Mouse (Mus musculus): ENCODE results near the gene Rdh12. TPM values are rescaled to one million over a fixed set of nuclear protein-coding genes. Genes with fewer than 3 reads are reported as not detected.

Rdh12 gene
- polyA plus RNA-seq, 1 experiment = 5.8 TPM

- peaks cover 40% of the 10 kb centered on the region for H3K36me3 ChIP-seq (ENCODE audit: control insufficient read depth, insufficient read depth, low read length)
- H3K4me3 ChIP-seq (ENCODE audit: control insufficient read depth, insufficient read depth, low read length) = no peak overlapping the region
- TF ChIP-seq POLR2A (IDR thresholded peaks at IDR 0.05; ENCODE audit: control insufficient read depth, extremely low read depth, insufficient read depth, low read length, poor library complexity) (no peak), CTCF (IDR thresholded peaks at IDR 0.05; ENCODE audit: borderline replicate concordance, control insufficient read depth, extremely low read depth, insufficient read depth, low read length, poor library complexity) (no peak)
- WGBS = 95% methylated on average over 6 of the region's 6 CpGs
- no peak for DNase-seq
- no peaks in the 10 kb centered on the region for H3K27me3 ChIP-seq (ENCODE audit: control insufficient read depth, insufficient read depth, low read length)
- H3K27ac ChIP-seq (ENCODE audit: control insufficient read depth, insufficient read depth, low read length) = no peak overlapping the region
- H3K4me1 ChIP-seq (replicated peaks; ENCODE audit: control insufficient read depth, insufficient read depth, low read length) = no peaks in the 10 kb centered on the region
Observed at GRCm38 (mm10) chr12:79242921-79243320, 34.2 kb downstream of the Rdh12 start.

GRCm38 (mm10) chr12:79248110-79248509, 39.4 kb downstream of the Rdh12 start:
- H3K27me3 ChIP-seq (ENCODE audit: control insufficient read depth, insufficient read depth, low read length) = no peaks in the 10 kb centered on the region
- WGBS = 90% methylated on average over 3 of the region's 3 CpGs
- H3K36me3 ChIP-seq (ENCODE audit: control insufficient read depth, insufficient read depth, low read length) = peaks cover 36% of the 10 kb centered on the region
- TF ChIP-seq POLR2A (IDR thresholded peaks at IDR 0.05; ENCODE audit: control insufficient read depth, extremely low read depth, insufficient read depth, low read length, poor library complexity) (no peak), CTCF (IDR thresholded peaks at IDR 0.05; ENCODE audit: borderline replicate concordance, control insufficient read depth, extremely low read depth, insufficient read depth, low read length, poor library complexity) (no peak)
- no peaks in the 10 kb centered on the region for H3K4me1 ChIP-seq (replicated peaks; ENCODE audit: control insufficient read depth, insufficient read depth, low read length)
- DNase-seq = no peak
- H3K4me3 ChIP-seq (ENCODE audit: control insufficient read depth, insufficient read depth, low read length) = no peak overlapping the region
- no peak overlapping the region for H3K27ac ChIP-seq (ENCODE audit: control insufficient read depth, insufficient read depth, low read length)

DNA sequence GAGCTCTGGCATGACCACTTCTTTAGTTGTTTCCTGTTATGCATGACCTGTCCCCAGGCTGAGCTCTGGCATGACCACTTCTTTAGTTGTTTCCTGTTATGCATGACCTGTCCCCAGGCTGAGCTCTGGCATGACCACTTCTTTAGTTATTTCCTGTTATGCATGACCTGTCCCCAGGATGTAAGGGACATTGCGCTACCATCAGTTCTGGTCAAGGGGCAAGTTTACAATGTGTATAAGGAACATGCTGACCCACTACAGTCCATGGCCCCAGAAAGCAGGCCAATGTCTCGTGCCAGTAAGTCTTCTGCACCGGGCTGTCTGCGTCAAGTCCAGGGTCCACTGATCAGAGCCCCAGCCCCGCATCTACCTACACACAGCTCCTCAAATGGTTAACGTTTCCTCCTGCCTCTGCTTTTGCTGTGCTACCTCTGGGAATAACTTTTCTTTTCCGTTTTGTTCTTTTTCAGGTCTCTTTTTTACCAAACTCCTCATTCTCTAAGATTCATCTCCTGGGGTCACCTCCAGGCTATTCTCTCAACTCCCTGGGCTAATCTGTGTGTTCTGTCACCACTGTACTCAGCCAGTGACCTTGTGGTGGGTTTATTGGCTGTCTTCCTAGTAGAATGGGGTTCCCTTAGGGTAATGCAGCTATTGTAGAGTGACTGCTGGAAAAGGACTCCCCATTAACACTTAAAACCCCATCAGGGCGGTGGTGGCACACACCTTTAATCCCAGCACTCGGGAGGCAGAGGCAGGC, 44.8 kb downstream of the Rdh12 start:
- Histone ChIP-seq H3K4me3 (ENCODE audit: control insufficient read depth, insufficient read depth, low read length) (no peak overlapping the region), H3K4me1 (replicated peaks; ENCODE audit: control insufficient read depth, insufficient read depth, low read length) (no peaks in the 10 kb centered on the region), H3K27me3 (ENCODE audit: control insufficient read depth, insufficient read depth, low read length) (no peaks in the 10 kb centered on the region), H3K27ac (ENCODE audit: control insufficient read depth, insufficient read depth, low read length) (no peak overlapping the region), H3K36me3 (ENCODE audit: control insufficient read depth, insufficient read depth, low read length) (peaks cover 43% of the 10 kb centered on the region)
- whole genome bisulfite sequencing = 97% methylated on average over 9 of the region's 9 CpGs
- TF ChIP-seq CTCF (IDR thresholded peaks at IDR 0.05; ENCODE audit: borderline replicate concordance, control insufficient read depth, extremely low read depth, insufficient read depth, low read length, poor library complexity) (no peak), POLR2A (IDR thresholded peaks at IDR 0.05; ENCODE audit: control insufficient read depth, extremely low read depth, insufficient read depth, low read length, poor library complexity) (no peak)
- DNase-seq = no peak

GRCm38 (mm10) chr12:79254975-79255374, 46.3 kb downstream of the Rdh12 start:
- Histone ChIP-seq H3K36me3 (ENCODE audit: control insufficient read depth, insufficient read depth, low read length) (peaks cover 31% of the 10 kb centered on the region), H3K4me3 (ENCODE audit: control insufficient read depth, insufficient read depth, low read length) (no peak overlapping the region), H3K27ac (ENCODE audit: control insufficient read depth, insufficient read depth, low read length) (no peak overlapping the region), H3K4me1 (replicated peaks; ENCODE audit: control insufficient read depth, insufficient read depth, low read length) (no peaks in the 10 kb centered on the region), H3K27me3 (ENCODE audit: control insufficient read depth, insufficient read depth, low read length) (no peaks in the 10 kb centered on the region)
- 98% methylated on average over 10 of the region's 10 CpGs for WGBS
- DNase-seq = no peak
- TF ChIP-seq CTCF (IDR thresholded peaks at IDR 0.05; ENCODE audit: borderline replicate concordance, control insufficient read depth, extremely low read depth, insufficient read depth, low read length, poor library complexity) (no peak), POLR2A (IDR thresholded peaks at IDR 0.05; ENCODE audit: control insufficient read depth, extremely low read depth, insufficient read depth, low read length, poor library complexity) (no peak)

DNA sequence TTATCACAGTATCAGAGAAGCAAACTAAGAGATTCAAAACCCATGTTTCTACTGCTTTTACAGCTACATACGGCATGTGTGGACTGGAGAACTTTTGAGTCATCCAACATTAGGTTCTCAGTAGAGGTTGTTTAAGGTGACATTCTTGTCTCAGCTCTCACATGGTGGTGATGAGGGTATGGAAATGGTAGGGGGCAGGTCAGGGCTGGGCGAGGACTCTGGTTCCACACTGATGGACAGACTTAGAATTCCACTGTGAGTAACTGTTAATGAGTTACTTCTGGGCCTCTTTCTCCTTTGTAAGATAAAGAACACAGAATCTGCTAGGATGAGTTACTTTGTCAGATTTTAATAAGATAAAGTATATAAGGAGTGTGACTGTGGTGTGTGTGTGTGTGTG, 51.4 kb downstream of the Rdh12 start:
- Histone ChIP-seq H3K36me3 (ENCODE audit: control insufficient read depth, insufficient read depth, low read length) (peaks cover 50% of the 10 kb centered on the region), H3K27me3 (ENCODE audit: control insufficient read depth, insufficient read depth, low read length) (no peaks in the 10 kb centered on the region), H3K4me1 (replicated peaks; ENCODE audit: control insufficient read depth, insufficient read depth, low read length) (no peaks in the 10 kb centered on the region), H3K27ac (ENCODE audit: control insufficient read depth, insufficient read depth, low read length) (no peak overlapping the region), H3K4me3 (ENCODE audit: control insufficient read depth, insufficient read depth, low read length) (no peak overlapping the region)
- WGBS = 99% methylated on average over 2 of the region's 2 CpGs
- TF ChIP-seq POLR2A (IDR thresholded peaks at IDR 0.05; ENCODE audit: control insufficient read depth, extremely low read depth, insufficient read depth, low read length, poor library complexity) (no peak), CTCF (IDR thresholded peaks at IDR 0.05; ENCODE audit: borderline replicate concordance, control insufficient read depth, extremely low read depth, insufficient read depth, low read length, poor library complexity) (no peak)
- DNase-seq = no peak

GRCm38 (mm10) chr12:79261035-79261434, 52.3 kb downstream of the Rdh12 start:
- TF ChIP-seq CTCF (IDR thresholded peaks at IDR 0.05; ENCODE audit: borderline replicate concordance, control insufficient read depth, extremely low read depth, insufficient read depth, low read length, poor library complexity) = no peak
- no peak for TF ChIP-seq POLR2A (IDR thresholded peaks at IDR 0.05; ENCODE audit: control insufficient read depth, extremely low read depth, insufficient read depth, low read length, poor library complexity)
- Histone ChIP-seq H3K36me3 (ENCODE audit: control insufficient read depth, insufficient read depth, low read length) (peaks cover 56% of the 10 kb centered on the region), H3K4me1 (replicated peaks; ENCODE audit: control insufficient read depth, insufficient read depth, low read length) (no peaks in the 10 kb centered on the region), H3K27ac (ENCODE audit: control insufficient read depth, insufficient read depth, low read length) (no peak overlapping the region), H3K27me3 (ENCODE audit: control insufficient read depth, insufficient read depth, low read length) (no peaks in the 10 kb centered on the region), H3K4me3 (ENCODE audit: control insufficient read depth, insufficient read depth, low read length) (no peak overlapping the region)
- WGBS = 70% methylated on average over 5 of the region's 5 CpGs
- DNase-seq = peak; percentile 9

Other genes starting within 250 kb of the Rdh12 start
- gene Tmem229b, start 201.3 kb upstream of the Rdh12 start, polyA plus RNA-seq (2012; rRNA removed) = 82.4 and 82.7 TPM in 2 replicates
- gene Plekhh1, start 179.8 kb upstream of the Rdh12 start, polyA plus RNA-seq (2012; rRNA removed) = 0.96 and 1.1 TPM in 2 replicates
- 21.3 and 23.6 TPM in 2 replicates for gene Pigh, start 119.3 kb upstream of the Rdh12 start, polyA plus RNA-seq (2012; rRNA removed)
- gene Arg2, start 78.1 kb upstream of the Rdh12 start, polyA plus RNA-seq (2012; rRNA removed) = 3.2 and 5.1 TPM in 2 replicates
- gene Vti1b, start 36.2 kb upstream of the Rdh12 start, polyA plus RNA-seq (2012; rRNA removed) = 25.4 and 25.8 TPM in 2 replicates
- gene Rdh11, start 16.6 kb upstream of the Rdh12 start, polyA plus RNA-seq (2012; rRNA removed) = 19.6 and 21.2 TPM in 2 replicates
- gene Zfyve26, start 87.4 kb downstream of the Rdh12 start, polyA plus RNA-seq (2012; rRNA removed) = 39.0 and 44.0 TPM in 2 replicates
- gene Rad51b, start 88.4 kb downstream of the Rdh12 start, polyA plus RNA-seq (2012; rRNA removed) = 1.1 and 1.4 TPM in 2 replicates

Measured in thymus, adult 2 months (tissue).